Mouse (Mus musculus) heart, embryonic 11.5 days (tissue): ENCODE measurements around the gene Meltf. TPM values are rescaled to one million over a fixed set of nuclear protein-coding genes. Genes with fewer than 3 reads are reported as not detected.

ENCODE experiments used
- ATAC-seq: fragments of 200-750 bp; cut with Nextera tagmentation; replicated peaks from 2 replicates; pipeline ENCODE4 v1.8.0; 2017; ENCODE audit warnings: moderate library complexity; ENCODE audit not compliant: insufficient number of reproducible peaks, low FRiP score, low TSS enrichment
- H3K27ac ChIP-seq: fragments of 300-500 bp; sonication (generic); 2 replicates; pipeline ENCODE4 v1.5.1; 2014; ENCODE audit warnings: mild to moderate bottlenecking, low read depth, low read length
- H3K27me3 ChIP-seq: fragments of 300-500 bp; sonication (generic); 2 replicates; pipeline ENCODE4 v1.6.1; 2014; ENCODE audit warnings: mild to moderate bottlenecking, low read length, mixed read lengths; ENCODE audit not compliant: control insufficient read depth, insufficient read depth
- H3K36me3 ChIP-seq: fragments of 300-500 bp; sonication (generic); 2 replicates; pipeline ENCODE4 v1.6.1; 2014; ENCODE audit warnings: mild to moderate bottlenecking, low read length, moderate library complexity, mixed read lengths; ENCODE audit not compliant: control insufficient read depth, insufficient read depth
- H3K4me1 ChIP-seq: fragments of 300-500 bp; sonication (generic); 2 replicates; pipeline ENCODE4 v1.6.1; 2014; ENCODE audit warnings: low read length; ENCODE audit not compliant: control insufficient read depth, insufficient read depth
- H3K4me2 ChIP-seq: fragments of 300-500 bp; sonication (generic); 2 replicates; pipeline ENCODE4 v1.6.1; 2014; ENCODE audit warnings: mild to moderate bottlenecking, moderate library complexity
- H3K4me3 ChIP-seq: fragments of 300-500 bp; sonication (generic); 2 replicates; pipeline ENCODE4 v1.5.1; 2014; ENCODE audit warnings: low read depth, low read length
- H3K9ac ChIP-seq: fragments of 300-500 bp; sonication (generic); 2 replicates; pipeline ENCODE4 v1.6.1; 2014; ENCODE audit warnings: mild to moderate bottlenecking, low read depth, low read length, moderate library complexity
- H3K9me3 ChIP-seq: fragments of 300-500 bp; sonication (generic); replicated peaks from 2 replicates; pipeline ENCODE4 v1.6.1; 2016; ENCODE audit warnings: low read length; ENCODE audit not compliant: control insufficient read depth
- WGBS: fragments of 180-500 bp; shearing (Covaris S2); extraction: QIAGEN DNeasy Blood & Tissue Kit; methylation state at CpG from one replicate; pipeline ENCODE4 v1.1.7; 2014; ENCODE audit not compliant: insufficient replicate concordance; 5-methylcytosine and 5-hydroxymethylcytosine counted together
- polyA plus RNA-seq: library from polyadenylated mRNA; unstranded; fragments of >200 nt; fragmentation: Nextera tagmentation; extraction: Ambion mirVana; gene quantifications from 2 replicates; pipeline ENCODE4 v1.2.1, GENCODE M21; 2014

Gene Meltf
- polyA plus RNA-seq, 1 experiment from 2014 or later = not detected

- H3K27ac ChIP-seq = no peak overlapping the region
- H3K9ac ChIP-seq = no peak overlapping the region
- no peak overlapping the region for H3K4me3 ChIP-seq
- 0 out of 2 replicates have a peak, but pooled peaks cover 5% of the 10 kb centered on the region for H3K4me1 ChIP-seq
- no peak overlapping the region for H3K4me2 ChIP-seq
- peaks cover 11% of the 10 kb centered on the region for H3K36me3 ChIP-seq
- H3K9me3 ChIP-seq = no peaks in the 10 kb centered on the region
- no peaks in the 10 kb centered on the region for H3K27me3 ChIP-seq
- 91% methylated on average over 5 of the region's 5 CpGs for WGBS
- no peak for ATAC-seq
Measured at GRCm38 (mm10) chr16:31863920-31864319, 14.7 kb upstream of the Meltf start.

- H3K4me2 ChIP-seq = no peak overlapping the region
- H3K27me3 ChIP-seq = no peaks in the 10 kb centered on the region
- H3K9me3 ChIP-seq = no peaks in the 10 kb centered on the region
- H3K36me3 ChIP-seq = peaks cover 6% of the 10 kb centered on the region
- no peak overlapping the region for H3K4me3 ChIP-seq
- no peak for ATAC-seq
- H3K27ac ChIP-seq = no peak overlapping the region
- 0 out of 2 replicates have a peak, but pooled peaks cover 5% of the 10 kb centered on the region for H3K4me1 ChIP-seq
- no peak overlapping the region for H3K9ac ChIP-seq
- 90% methylated on average over 3 of the region's 3 CpGs for WGBS
Measured at GRCm38 (mm10) chr16:31865242-31865641, 13.4 kb upstream of the Meltf start.

GRCm38 (mm10) chr16:31866911-31867310, 11.7 kb upstream of the Meltf start:
- WGBS = 88% methylated on average over 3 of the region's 3 CpGs
- H3K9me3 ChIP-seq = no peaks in the 10 kb centered on the region
- ATAC-seq = no peak
- no peak overlapping the region for H3K9ac ChIP-seq
- 0 out of 2 replicates have a peak, but pooled peaks cover 5% of the 10 kb centered on the region for H3K4me1 ChIP-seq
- no peaks in the 10 kb centered on the region for H3K36me3 ChIP-seq
- H3K4me2 ChIP-seq = no peak overlapping the region
- H3K27ac ChIP-seq = no peak overlapping the region
- no peak overlapping the region for H3K4me3 ChIP-seq
- no peaks in the 10 kb centered on the region for H3K27me3 ChIP-seq

- 75% methylated on average over 4 of the region's 4 CpGs for WGBS
- H3K27me3 ChIP-seq = no peaks in the 10 kb centered on the region
- no peaks in the 10 kb centered on the region for H3K9me3 ChIP-seq
- H3K4me2 ChIP-seq = no peak overlapping the region
- H3K4me1 ChIP-seq = 0 out of 2 replicates have a peak, but pooled peaks cover 5% of the 10 kb centered on the region
- no peaks in the 10 kb centered on the region for H3K36me3 ChIP-seq
- H3K9ac ChIP-seq = no peak overlapping the region
- no peak overlapping the region for H3K4me3 ChIP-seq
- peak overlapping the region; percentile 41 for H3K27ac ChIP-seq
- ATAC-seq = no peak
Measured at GRCm38 (mm10) chr16:31867736-31868135, 10.9 kb upstream of the Meltf start.

GRCm38 (mm10) chr16:31873721-31874120, 4.9 kb upstream of the Meltf start:
- no peak for ATAC-seq
- no peak overlapping the region for H3K9ac ChIP-seq
- H3K4me3 ChIP-seq = no peak overlapping the region
- no peaks in the 10 kb centered on the region for H3K36me3 ChIP-seq
- no peaks in the 10 kb centered on the region for H3K9me3 ChIP-seq
- H3K4me2 ChIP-seq = no peak overlapping the region
- H3K27ac ChIP-seq = no peak overlapping the region
- peaks cover 8% of the 10 kb centered on the region; the same call in 1 of the 2 replicates for H3K4me1 ChIP-seq
- H3K27me3 ChIP-seq = no peaks in the 10 kb centered on the region
- WGBS = 91% methylated on average over 8 of the region's 8 CpGs

- no peak overlapping the region for H3K9ac ChIP-seq
- no peak for ATAC-seq
- no peak overlapping the region for H3K4me3 ChIP-seq
- H3K4me1 ChIP-seq = peaks cover 11% of the 10 kb centered on the region
- H3K4me2 ChIP-seq = no peak overlapping the region
- no peaks in the 10 kb centered on the region for H3K27me3 ChIP-seq
- 88% methylated on average over 4 of the region's 4 CpGs for WGBS
- H3K9me3 ChIP-seq = no peaks in the 10 kb centered on the region
- H3K36me3 ChIP-seq = no peaks in the 10 kb centered on the region
- no peak overlapping the region for H3K27ac ChIP-seq
Measured at GRCm38 (mm10) chr16:31875391-31875790, 3.2 kb upstream of the Meltf start.

GRCm38 (mm10) chr16:31876386-31876785, 2.2 kb upstream of the Meltf start:
- 60% methylated on average over 10 of the region's 10 CpGs for WGBS

GRCm38 (mm10) chr16:31878052-31878451, 558 bp upstream of the Meltf start:
- Histone ChIP-seq H3K4me2 (no peak overlapping the region), H3K9me3 (no peaks in the 10 kb centered on the region), H3K27me3 (0 out of 2 replicates have a peak, but pooled peaks cover 1% of the 10 kb centered on the region), H3K27ac (no peak overlapping the region), H3K4me3 (no peak overlapping the region), H3K9ac (no peak overlapping the region), H3K4me1 (peaks cover 20% of the 10 kb centered on the region), H3K36me3 (no peaks in the 10 kb centered on the region)
- 76% methylated on average over 6 of the region's 6 CpGs for WGBS
- no peak for ATAC-seq

More at GRCm38 (mm10) chr16:31876386-31876785, 2.2 kb upstream of the Meltf start:
- H3K9me3 ChIP-seq = no peaks in the 10 kb centered on the region
- H3K36me3 ChIP-seq = no peaks in the 10 kb centered on the region
- no peak overlapping the region for H3K9ac ChIP-seq
- H3K4me3 ChIP-seq = no peak overlapping the region
- H3K27me3 ChIP-seq = no peaks in the 10 kb centered on the region
- H3K4me1 ChIP-seq = peaks cover 13% of the 10 kb centered on the region
- no peak overlapping the region for H3K27ac ChIP-seq
- no peak for ATAC-seq
- no peak overlapping the region for H3K4me2 ChIP-seq

- Histone ChIP-seq H3K4me3 (no peak overlapping the region), H3K9ac (no peak overlapping the region), H3K4me1 (peaks cover 27% of the 10 kb centered on the region), H3K36me3 (no peaks in the 10 kb centered on the region), H3K9me3 (no peaks in the 10 kb centered on the region), H3K27ac (no peak overlapping the region), H3K4me2 (no peak overlapping the region), H3K27me3 (0 out of 2 replicates have a peak, but pooled peaks cover 5% of the 10 kb centered on the region)
- no peak for ATAC-seq
- 74% methylated on average over 8 of the region's 8 CpGs for WGBS
Measured at GRCm38 (mm10) chr16:31880146-31880840, 1.7 kb downstream of the Meltf start.
